Mouse (Mus musculus) erythroblast, embryonic 14.5 days (primary cell): Measurements from ENCODE around the gene Dnah6.

ENCODE experiments used
- GATA1 ChIP-seq: IDR thresholded peaks from 2 replicates; pipeline ENCODE4 v1.6.1; 2012; ENCODE audit warnings: low read length, inconsistent platforms, mixed read lengths
- TAL1 ChIP-seq: IDR thresholded peaks from 3 replicates; pipeline ENCODE4 v1.6.1; 2012; ENCODE audit warnings: low read length, inconsistent platforms, mixed read lengths

- TF ChIP-seq GATA1 = no peak
- no peak for TF ChIP-seq TAL1
Measured at GRCm38 (mm10) chr6:73175156-73175555, 46.3 kb downstream of the Dnah6 start.
